Mouse (Mus musculus): ENCODE measurements at regions not wholly inside any gene's neighbourhood (a gene's known extent, or its start where the extent isn't known, plus 50 kb on each side); places are given as distances from the start of the nearest gene placed in this dataset.
A peak's percentile ranks its signal among the peaks of the same experiment; 100 is the strongest.

DNA sequence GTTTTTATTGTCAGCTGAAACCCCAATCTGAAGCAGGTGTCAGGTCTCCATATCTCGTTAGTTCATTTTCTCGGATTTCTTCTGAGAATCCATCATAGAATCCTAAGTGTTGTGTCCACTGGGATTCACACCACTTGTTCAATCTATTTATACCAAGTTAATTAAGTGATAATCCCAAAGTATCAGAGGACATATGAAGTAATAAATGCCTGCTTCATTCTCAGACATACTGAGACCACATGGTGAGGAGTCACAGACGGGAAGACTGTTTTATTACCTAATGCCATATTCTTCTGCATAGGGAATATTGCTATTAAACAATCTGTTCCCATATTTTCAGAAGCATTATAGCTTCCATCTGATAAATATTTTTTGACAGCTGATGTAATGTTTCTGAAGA is 863.5 kb downstream of the Pdha2 start:
- intact Hi-C loops (cut with DNase I), result no loop called here
- DNase-seq, result no peak

DNA sequence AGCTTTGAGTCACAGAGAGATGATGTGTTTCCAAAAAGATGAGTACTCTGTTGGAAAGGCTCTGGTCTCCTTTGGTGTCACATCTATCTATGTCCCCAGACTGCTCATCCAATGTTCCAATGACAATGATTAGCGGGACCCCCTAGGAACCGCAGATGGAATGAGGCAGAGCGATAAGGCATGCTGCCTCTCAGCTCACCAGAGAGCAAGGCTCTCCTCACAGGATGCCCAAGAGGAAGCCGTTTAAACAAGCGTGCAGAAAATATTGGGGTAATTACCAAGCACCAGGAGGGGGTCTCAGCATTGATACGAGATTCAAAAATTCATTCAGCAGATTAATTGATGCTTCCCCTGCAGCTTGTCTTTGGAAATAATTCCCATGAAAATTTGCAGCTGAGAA is 871.5 kb downstream of the Pdha2 start:
- intact Hi-C loops (cut with DNase I), result no loop called here
- peak; percentile 4 for DNase-seq

DNA sequence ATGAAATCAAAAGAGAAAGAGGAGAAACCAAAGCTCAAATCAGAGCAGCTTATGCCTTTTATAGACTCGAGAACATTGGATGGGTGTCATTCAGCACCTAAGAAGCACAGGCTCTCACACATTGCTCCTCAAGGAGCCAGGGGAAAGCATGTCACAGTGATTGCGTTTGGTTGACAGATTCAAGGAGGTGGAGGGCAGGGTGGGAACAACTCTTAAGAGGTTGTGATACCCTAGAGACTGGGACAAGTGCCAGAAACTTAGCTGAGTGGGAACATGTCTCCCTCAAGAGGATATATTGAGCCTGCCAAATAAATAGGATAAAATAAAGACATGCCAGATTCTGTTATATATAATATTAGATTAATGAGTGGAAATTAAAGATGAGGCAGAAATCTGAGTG is 898.4 kb downstream of the Pdha2 start:
- intact Hi-C loops (cut with DNase I), result no loop called here
- peak; percentile 12 for DNase-seq

DNA sequence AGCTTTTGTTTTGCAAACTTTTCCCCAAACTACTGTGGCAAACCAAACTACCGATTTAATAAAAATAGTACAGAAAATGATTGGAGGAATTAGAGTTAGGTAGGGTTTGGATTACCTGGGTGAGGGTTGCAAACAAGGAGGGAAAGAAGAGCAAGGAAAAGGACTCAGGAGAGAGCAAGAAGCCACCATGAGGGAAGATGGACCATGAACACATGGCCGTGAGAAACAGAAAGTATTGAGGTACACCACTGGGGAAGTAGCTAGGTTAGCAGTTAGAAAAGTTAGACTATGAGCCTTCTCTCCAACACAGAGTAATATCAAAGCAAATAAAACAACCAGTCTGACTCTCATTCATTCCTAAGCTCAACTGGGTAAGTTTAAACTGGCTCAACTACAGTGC is 912.8 kb downstream of the Pdha2 start:
- intact Hi-C loops (cut with DNase I), result no loop called here
- no peak for DNase-seq
